Mouse (Mus musculus): ENCODE data around the gene Celf2. TPM values are rescaled to one million over a fixed set of nuclear protein-coding genes. Genes with fewer than 3 reads are reported as not detected.

The Celf2 gene
- polyA plus RNA-seq, 1 experiment = 68.7 TPM

DNA sequence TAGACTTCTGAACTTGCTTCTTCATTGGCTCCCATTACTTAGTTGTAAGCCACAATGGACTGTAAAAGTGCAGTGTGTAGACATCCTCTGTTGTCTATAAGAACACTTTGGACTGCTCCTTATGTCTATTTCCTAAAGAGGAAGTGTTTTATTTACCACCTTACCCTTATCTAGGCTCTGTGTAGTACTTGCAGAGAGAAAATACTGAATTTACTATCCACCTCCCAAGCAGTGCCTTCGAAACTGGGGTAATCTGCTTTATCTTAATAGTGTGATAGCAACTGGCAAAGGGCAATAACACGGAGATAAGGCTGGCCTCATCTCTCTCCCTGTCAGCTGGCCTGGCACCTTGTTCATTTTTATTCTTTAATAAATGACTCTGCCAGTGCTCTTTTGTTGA, 259.0 kb downstream of the Celf2 start:
- no peak for DNase-seq
- Histone ChIP-seq H3K27ac (ENCODE audit: insufficient read depth, low read length) (no peak overlapping the region), H3K4me1 (ENCODE audit: control insufficient read depth, insufficient read depth, low read length) (no peaks in the 10 kb centered on the region), H3K27me3 (ENCODE audit: control insufficient read depth, insufficient read depth, low read length) (no peaks in the 10 kb centered on the region), H3K4me3 (replicated peaks; ENCODE audit: insufficient read depth, low read depth, low read length) (no peak overlapping the region)
- WGBS = 86% methylated on average over 2 of the region's 2 CpGs
- no peak for TF ChIP-seq POLR2A (IDR thresholded peaks at IDR 0.05; ENCODE audit: borderline replicate concordance, insufficient read depth, low read length)
- TF ChIP-seq CTCF (IDR thresholded peaks at IDR 0.05; ENCODE audit: borderline replicate concordance, insufficient read depth, low read depth, low read length) = no peak

- Histone ChIP-seq H3K4me1 (ENCODE audit: control insufficient read depth, insufficient read depth, low read length) (no peaks in the 10 kb centered on the region), H3K27me3 (ENCODE audit: control insufficient read depth, insufficient read depth, low read length) (no peaks in the 10 kb centered on the region), H3K27ac (ENCODE audit: insufficient read depth, low read length) (no peak overlapping the region), H3K4me3 (replicated peaks; ENCODE audit: insufficient read depth, low read depth, low read length) (no peak overlapping the region)
- TF ChIP-seq POLR2A (IDR thresholded peaks at IDR 0.05; ENCODE audit: borderline replicate concordance, insufficient read depth, low read length) (no peak), CTCF (IDR thresholded peaks at IDR 0.05; ENCODE audit: borderline replicate concordance, insufficient read depth, low read depth, low read length) (no peak)
- no peak for DNase-seq
These were observed 260.4 kb downstream of the Celf2 start for GRCm38 (mm10) chr2:7249002-7249401.

- Histone ChIP-seq H3K4me1 (ENCODE audit: control insufficient read depth, insufficient read depth, low read length) (no peaks in the 10 kb centered on the region), H3K27me3 (ENCODE audit: control insufficient read depth, insufficient read depth, low read length) (no peaks in the 10 kb centered on the region), H3K4me3 (replicated peaks; ENCODE audit: insufficient read depth, low read depth, low read length) (no peak overlapping the region), H3K27ac (ENCODE audit: insufficient read depth, low read length) (no peak overlapping the region)
- DNase-seq = no peak
- 80% methylated on average over 4 of the region's 4 CpGs for WGBS
- no peak for TF ChIP-seq POLR2A (IDR thresholded peaks at IDR 0.05; ENCODE audit: borderline replicate concordance, insufficient read depth, low read length)
- TF ChIP-seq CTCF (IDR thresholded peaks at IDR 0.05; ENCODE audit: borderline replicate concordance, insufficient read depth, low read depth, low read length) = no peak
These were observed 263.2 kb downstream of the Celf2 start for GRCm38 (mm10) chr2:7245958-7246774.

GRCm38 (mm10) chr2:7242139-7242538, 267.2 kb downstream of the Celf2 start:
- Histone ChIP-seq H3K4me1 (ENCODE audit: control insufficient read depth, insufficient read depth, low read length) (no peaks in the 10 kb centered on the region), H3K27me3 (ENCODE audit: control insufficient read depth, insufficient read depth, low read length) (no peaks in the 10 kb centered on the region), H3K4me3 (replicated peaks; ENCODE audit: insufficient read depth, low read depth, low read length) (no peak overlapping the region), H3K27ac (ENCODE audit: insufficient read depth, low read length) (no peak overlapping the region)
- TF ChIP-seq CTCF (IDR thresholded peaks at IDR 0.05; ENCODE audit: borderline replicate concordance, insufficient read depth, low read depth, low read length) (no peak), POLR2A (IDR thresholded peaks at IDR 0.05; ENCODE audit: borderline replicate concordance, insufficient read depth, low read length) (no peak)
- no peak for DNase-seq
- 87% methylated on average over 1 of the region's 1 CpGs for WGBS

- WGBS = 32% methylated on average over 4 of the region's 4 CpGs
- no peak for DNase-seq
- no peaks in the 10 kb centered on the region for H3K27me3 ChIP-seq (ENCODE audit: control insufficient read depth, insufficient read depth, low read length)
- H3K4me1 ChIP-seq (ENCODE audit: control insufficient read depth, insufficient read depth, low read length) = no peaks in the 10 kb centered on the region
- no peak overlapping the region for H3K27ac ChIP-seq (ENCODE audit: insufficient read depth, low read length)
- TF ChIP-seq POLR2A (IDR thresholded peaks at IDR 0.05; ENCODE audit: borderline replicate concordance, insufficient read depth, low read length) (no peak), CTCF (IDR thresholded peaks at IDR 0.05; ENCODE audit: borderline replicate concordance, insufficient read depth, low read depth, low read length) (no peak)
- H3K4me3 ChIP-seq (replicated peaks; ENCODE audit: insufficient read depth, low read depth, low read length) = no peak overlapping the region
These were observed 267.8 kb downstream of the Celf2 start for GRCm38 (mm10) chr2:7241523-7241941.

DNA sequence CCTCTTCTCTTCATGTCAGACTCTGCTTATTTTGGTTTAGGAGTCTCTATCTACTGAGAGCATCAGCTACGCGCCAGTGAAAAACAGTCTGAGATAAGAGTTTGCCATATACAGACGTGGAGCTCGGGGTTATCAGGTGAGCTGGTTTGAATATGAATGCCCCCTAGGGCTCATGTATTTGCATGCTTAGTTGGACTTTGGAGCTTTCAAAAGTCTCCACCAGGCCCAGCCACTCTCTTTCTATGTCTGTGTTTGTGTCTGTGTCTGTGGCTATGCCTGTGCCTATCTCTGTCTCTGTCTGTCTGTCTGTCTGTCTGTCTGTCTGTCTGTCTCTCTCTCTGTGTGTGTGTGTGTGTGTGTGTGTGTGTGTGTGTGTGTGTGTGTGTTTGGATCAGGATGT, 272.1 kb downstream of the Celf2 start:
- Histone ChIP-seq H3K4me3 (replicated peaks; ENCODE audit: insufficient read depth, low read depth, low read length) (no peak overlapping the region), H3K27ac (ENCODE audit: insufficient read depth, low read length) (no peak overlapping the region), H3K27me3 (ENCODE audit: control insufficient read depth, insufficient read depth, low read length) (no peaks in the 10 kb centered on the region), H3K4me1 (ENCODE audit: control insufficient read depth, insufficient read depth, low read length) (no peaks in the 10 kb centered on the region)
- TF ChIP-seq POLR2A (IDR thresholded peaks at IDR 0.05; ENCODE audit: borderline replicate concordance, insufficient read depth, low read length) (no peak), CTCF (IDR thresholded peaks at IDR 0.05; ENCODE audit: borderline replicate concordance, insufficient read depth, low read depth, low read length) (no peak)
- DNase-seq = no peak
- WGBS = 94% methylated on average over 4 of the region's 4 CpGs

GRCm38 (mm10) chr2:7236452-7236851, 272.9 kb downstream of the Celf2 start:
- no peak overlapping the region for H3K4me3 ChIP-seq (replicated peaks; ENCODE audit: insufficient read depth, low read depth, low read length)
- H3K27ac ChIP-seq (ENCODE audit: insufficient read depth, low read length) = no peak overlapping the region
- H3K4me1 ChIP-seq (ENCODE audit: control insufficient read depth, insufficient read depth, low read length) = no peaks in the 10 kb centered on the region
- WGBS = 95% methylated on average over 3 of the region's 3 CpGs
- no peak for DNase-seq
- TF ChIP-seq CTCF (IDR thresholded peaks at IDR 0.05; ENCODE audit: borderline replicate concordance, insufficient read depth, low read depth, low read length) (no peak), POLR2A (IDR thresholded peaks at IDR 0.05; ENCODE audit: borderline replicate concordance, insufficient read depth, low read length) (no peak)
- H3K27me3 ChIP-seq (ENCODE audit: control insufficient read depth, insufficient read depth, low read length) = no peaks in the 10 kb centered on the region

GRCm38 (mm10) chr2:7235059-7235741, 274.2 kb downstream of the Celf2 start:
- no peak overlapping the region for H3K27ac ChIP-seq (ENCODE audit: insufficient read depth, low read length)
- no peaks in the 10 kb centered on the region for H3K4me1 ChIP-seq (ENCODE audit: control insufficient read depth, insufficient read depth, low read length)
- H3K27me3 ChIP-seq (ENCODE audit: control insufficient read depth, insufficient read depth, low read length) = no peaks in the 10 kb centered on the region
- DNase-seq = no peak
- 95% methylated on average over 4 of the region's 4 CpGs for WGBS
- H3K4me3 ChIP-seq (replicated peaks; ENCODE audit: insufficient read depth, low read depth, low read length) = no peak overlapping the region
- no peak for TF ChIP-seq POLR2A (IDR thresholded peaks at IDR 0.05; ENCODE audit: borderline replicate concordance, insufficient read depth, low read length)
- no peak for TF ChIP-seq CTCF (IDR thresholded peaks at IDR 0.05; ENCODE audit: borderline replicate concordance, insufficient read depth, low read depth, low read length)

All from cerebellum, adult 2 months (tissue).